Mouse (Mus musculus) liver, embryonic 11.5 days (tissue): ENCODE results near the gene Dpm3. TPM values are rescaled to one million over a fixed set of nuclear protein-coding genes. Genes with fewer than 3 reads are reported as not detected.

Experiments
- ATAC-seq: fragments of 200-750 bp; cut with Nextera tagmentation; replicated peaks from 2 replicates; pipeline ENCODE4 v1.8.0; 2017; ENCODE audit warnings: moderate number of reproducible peaks, mild to moderate bottlenecking, moderate TSS enrichment, moderate library complexity; ENCODE audit not compliant: low FRiP score
- DNase-seq: peaks from one replicate; pipeline ENCODE4 v3.0.0-alpha.2; 2017; ENCODE audit warnings: low spot score
- H3K27ac ChIP-seq: fragments of 300-500 bp; sonication (generic); 2 replicates; pipeline ENCODE4 v1.5.1; 2014; ENCODE audit warnings: mild to moderate bottlenecking, low read depth, low read length, control low read depth
- H3K27me3 ChIP-seq: fragments of 300-500 bp; sonication (generic); replicated peaks from 2 replicates; pipeline ENCODE4 v1.6.1; 2014; ENCODE audit warnings: low read length, mixed read lengths; ENCODE audit not compliant: control insufficient read depth, insufficient read depth
- H3K36me3 ChIP-seq: fragments of 300-500 bp; sonication (generic); 2 replicates; pipeline ENCODE4 v1.6.1; 2014; ENCODE audit warnings: mild to moderate bottlenecking, low read length, moderate library complexity, mixed read lengths; ENCODE audit not compliant: control insufficient read depth, insufficient read depth
- H3K4me1 ChIP-seq: fragments of 300-500 bp; sonication (generic); replicated peaks from 2 replicates; pipeline ENCODE4 v1.6.1; 2014; ENCODE audit warnings: low read length, mixed read lengths; ENCODE audit not compliant: control insufficient read depth, insufficient read depth
- H3K4me2 ChIP-seq: fragments of 300-500 bp; sonication (generic); 2 replicates; pipeline ENCODE4 v1.6.1; 2014; ENCODE audit warnings: mild to moderate bottlenecking, control low read depth, moderate library complexity
- H3K4me3 ChIP-seq: fragments of 300-500 bp; sonication (generic); 2 replicates; pipeline ENCODE4 v1.5.1; 2014; ENCODE audit warnings: low read depth, low read length, control low read depth
- H3K9ac ChIP-seq: fragments of 300-500 bp; sonication (generic); 2 replicates; pipeline ENCODE4 v1.6.1; 2014; ENCODE audit warnings: low read depth, low read length, control low read depth
- H3K9me3 ChIP-seq: fragments of 300-500 bp; sonication (generic); 2 replicates; pipeline ENCODE4 v1.6.1; 2016; ENCODE audit warnings: low read length, inconsistent platforms, mixed read lengths; ENCODE audit not compliant: control insufficient read depth
- WGBS: fragments of 180-500 bp; shearing (Covaris S2); extraction: QIAGEN DNeasy Blood & Tissue Kit; methylation state at CpG from one replicate; pipeline ENCODE4 v1.1.7; 2014; 5-methylcytosine and 5-hydroxymethylcytosine counted together
- polyA plus RNA-seq: library from polyadenylated mRNA; unstranded; fragments of >200 nt; fragmentation: Nextera tagmentation; extraction: Ambion mirVana; gene quantifications from 2 replicates; pipeline ENCODE4 v1.2.1, GENCODE M21; 2014

The Dpm3 gene
- polyA plus RNA-seq, 1 experiment from 2014 or later = 118 TPM

- Histone ChIP-seq H3K4me2 (no peak overlapping the region), H3K4me1 (peaks cover 4% of the 10 kb centered on the region), H3K4me3 (no peak overlapping the region), H3K9me3 (no peaks in the 10 kb centered on the region), H3K9ac (no peak overlapping the region), H3K36me3 (no peaks in the 10 kb centered on the region), H3K27me3 (peaks cover 18% of the 10 kb centered on the region), H3K27ac (no peak overlapping the region)
- 69% methylated on average over 14 of the region's 14 CpGs for WGBS
- ATAC-seq (no peak), DNase-seq (no peak)
Measured at GRCm38 (mm10) chr3:89233562-89234110, 25.5 kb upstream of the Dpm3 start.

GRCm38 (mm10) chr3:89236516-89236915 is 22.6 kb upstream of the Dpm3 start:
- no peak for ATAC-seq
- Histone ChIP-seq H3K4me2 (no peak overlapping the region), H3K9me3 (no peaks in the 10 kb centered on the region), H3K4me1 (no peaks in the 10 kb centered on the region; the same call in 1 of the 2 replicates), H3K27ac (no peak overlapping the region), H3K9ac (no peak overlapping the region), H3K4me3 (no peak overlapping the region), H3K27me3 (peaks cover 8% of the 10 kb centered on the region), H3K36me3 (no peaks in the 10 kb centered on the region)
- 83% methylated on average over 10 of the region's 10 CpGs for WGBS
- DNase-seq = no peak

GRCm38 (mm10) chr3:89237682-89238081 is 21.5 kb upstream of the Dpm3 start:
- H3K4me1 ChIP-seq = no peaks in the 10 kb centered on the region; the same call in 1 of the 2 replicates
- no peak overlapping the region for H3K27ac ChIP-seq
- H3K4me3 ChIP-seq = no peak overlapping the region
- DNase-seq (no peak), ATAC-seq (no peak)
- peaks cover 4% of the 10 kb centered on the region for H3K27me3 ChIP-seq
- H3K9me3 ChIP-seq = no peaks in the 10 kb centered on the region
- H3K4me2 ChIP-seq = no peak overlapping the region
- no peaks in the 10 kb centered on the region for H3K36me3 ChIP-seq
- WGBS = 87% methylated on average over 21 of the region's 21 CpGs
- no peak overlapping the region for H3K9ac ChIP-seq

GRCm38 (mm10) chr3:89238494-89238893 is 20.7 kb upstream of the Dpm3 start:
- peaks cover 6% of the 10 kb centered on the region for H3K27me3 ChIP-seq
- H3K4me2 ChIP-seq = no peak overlapping the region
- ATAC-seq = no peak
- H3K36me3 ChIP-seq = no peaks in the 10 kb centered on the region
- no peak overlapping the region for H3K4me3 ChIP-seq
- WGBS = 57% methylated on average over 12 of the region's 12 CpGs
- no peaks in the 10 kb centered on the region for H3K9me3 ChIP-seq
- H3K4me1 ChIP-seq = peaks cover 3% of the 10 kb centered on the region; the same call in 1 of the 2 replicates
- H3K9ac ChIP-seq = no peak overlapping the region
- DNase-seq = no peak
- no peak overlapping the region for H3K27ac ChIP-seq

GRCm38 (mm10) chr3:89242331-89242895 is 16.7 kb upstream of the Dpm3 start:
- Histone ChIP-seq H3K27me3 (peaks cover 24% of the 10 kb centered on the region), H3K4me1 (peaks cover 29% of the 10 kb centered on the region), H3K27ac (no peak overlapping the region), H3K4me3 (no peak overlapping the region), H3K36me3 (no peaks in the 10 kb centered on the region), H3K4me2 (no peak overlapping the region), H3K9ac (no peak overlapping the region), H3K9me3 (no peaks in the 10 kb centered on the region)
- DNase-seq = no peak
- no peak for ATAC-seq
- WGBS = 67% methylated on average over 9 of the region's 9 CpGs

GRCm38 (mm10) chr3:89243609-89244008 is 15.5 kb upstream of the Dpm3 start:
- no peak for DNase-seq
- H3K27ac ChIP-seq = no peak overlapping the region
- 19% methylated on average over 14 of the region's 14 CpGs for WGBS
- H3K4me3 ChIP-seq = peak overlapping the region; percentile 15; the same call in 1 of the 2 replicates
- 0 out of 2 replicates have a peak overlapping the region, but pooled peaks have one; percentile 20 for H3K9ac ChIP-seq
- peaks cover 31% of the 10 kb centered on the region for H3K4me1 ChIP-seq
- no peaks in the 10 kb centered on the region for H3K9me3 ChIP-seq
- H3K4me2 ChIP-seq = peak overlapping the region; percentile 44
- peaks cover 24% of the 10 kb centered on the region for H3K27me3 ChIP-seq
- ATAC-seq = no peak; the same call in 1 of the 2 replicates
- no peaks in the 10 kb centered on the region for H3K36me3 ChIP-seq

- no peak overlapping the region for H3K9ac ChIP-seq
- peak overlapping the region; percentile 75 for H3K4me3 ChIP-seq
- no peak overlapping the region for H3K27ac ChIP-seq
- DNase-seq = no peak
- peak overlapping the region; percentile 84 for H3K4me2 ChIP-seq
- peaks cover 31% of the 10 kb centered on the region for H3K4me1 ChIP-seq
- H3K36me3 ChIP-seq = no peaks in the 10 kb centered on the region
- H3K9me3 ChIP-seq = no peaks in the 10 kb centered on the region
- ATAC-seq = no peak
- peaks cover 24% of the 10 kb centered on the region for H3K27me3 ChIP-seq
- WGBS = 18% methylated on average over 25 of the region's 25 CpGs
Measured at GRCm38 (mm10) chr3:89244158-89244981, 14.8 kb upstream of the Dpm3 start.

- peak overlapping the region; percentile 84 for H3K4me2 ChIP-seq
- H3K9me3 ChIP-seq = no peaks in the 10 kb centered on the region
- no peak for DNase-seq
- H3K27me3 ChIP-seq = peaks cover 24% of the 10 kb centered on the region
- no peak for ATAC-seq
- no peaks in the 10 kb centered on the region for H3K36me3 ChIP-seq
- H3K4me1 ChIP-seq = peaks cover 31% of the 10 kb centered on the region
- no peak overlapping the region for H3K27ac ChIP-seq
- peak overlapping the region; percentile 75 for H3K4me3 ChIP-seq
- 3% methylated on average over 23 of the region's 26 CpGs for WGBS
- no peak overlapping the region for H3K9ac ChIP-seq
Measured at GRCm38 (mm10) chr3:89244982-89245687, 14.0 kb upstream of the Dpm3 start.
